ENCODE assay signal across 8 mouse cellular contexts in the genomic region with DNA sequence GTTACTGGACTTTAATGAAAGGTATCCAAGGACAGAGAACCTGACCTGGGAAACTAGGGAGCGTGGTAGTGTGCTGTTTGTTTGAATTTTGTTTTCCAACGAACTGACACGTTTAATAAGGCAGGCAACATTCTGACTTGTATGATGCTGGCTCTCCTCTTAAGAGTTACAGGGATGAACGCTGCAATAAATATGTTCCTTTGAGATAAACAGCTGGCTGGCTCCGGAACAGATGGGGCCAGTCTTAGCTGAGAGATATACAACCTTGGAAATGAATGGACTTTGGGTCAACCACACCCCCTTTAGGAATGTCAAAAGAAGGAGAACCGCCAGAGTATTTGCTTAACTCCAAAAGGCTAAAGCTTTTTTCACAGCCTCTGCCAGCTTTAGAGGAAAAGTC. TPM values are rescaled to one million over a fixed set of nuclear protein-coding genes. Genes with fewer than 3 reads are reported as not detected.
DNase-seq lines count a peak whose midpoint lies in the region; ATAC-seq and TF ChIP-seq lines count a peak whose summit lies in the region.

No protein-coding gene starts in this region.

- DNase-seq in heart, embryonic 10.5 days (ENCODE audit: low spot score), result no peak
- no peak for DNase-seq in heart, adult 11 months
- peak; percentile 77 for DNase-seq in c-Kit-positive CD71-positive TER-119-positive erythroid progenitor cells, embryonic 14.5 days (ENCODE audit: low spot score)
- DNase-seq in heart, postnatal 0 days (ENCODE audit: low spot score), result peak; percentile 38
- DNase-seq in liver, adult 2 months (ENCODE audit: extremely low read depth, low read depth, low spot score), result peak; percentile 71
- no peak for DNase-seq in ovary, postnatal 36 days (ENCODE audit: low spot score)

- no peak for TF ChIP-seq CTCF in heart, postnatal 0 days (IDR thresholded peaks at IDR 0.05; ENCODE audit: low read depth)
- no peak for TF ChIP-seq CTCF in liver, adult 2 months (IDR thresholded peaks at IDR 0.05; ENCODE audit: low read depth, low read length)
- TF ChIP-seq CTCF in olfactory bulb, adult 2 months (IDR thresholded peaks at IDR 0.05; ENCODE audit: insufficient read depth, low read depth, low read length), result no peak

- peaks cover 8% of the 10 kb centered on the region; the same call in 1 of the 2 replicates for H3K27me3 ChIP-seq in heart, embryonic 10.5 days (ENCODE audit: insufficient read depth, poor library complexity, severe bottlenecking)
- no peaks in the 10 kb centered on the region for H3K27me3 ChIP-seq in heart, postnatal 0 days (ENCODE audit: control insufficient read depth, insufficient read depth, low read length)
- H3K27me3 ChIP-seq in liver, adult 2 months (ENCODE audit: control insufficient read depth, insufficient read depth, low read length), result no peaks in the 10 kb centered on the region

- H3K4me1 ChIP-seq in heart, embryonic 10.5 days, result peaks cover 17% of the 10 kb centered on the region
- peaks cover 25% of the 10 kb centered on the region for H3K4me1 ChIP-seq in heart, postnatal 0 days (ENCODE audit: control insufficient read depth, insufficient read depth)
- peaks cover 12% of the 10 kb centered on the region for H3K4me1 ChIP-seq in liver, adult 2 months (ENCODE audit: control insufficient read depth, insufficient read depth, low read length)
- no peaks in the 10 kb centered on the region for H3K4me1 ChIP-seq in olfactory bulb, adult 2 months (ENCODE audit: control insufficient read depth, insufficient read depth, low read length)

- TF ChIP-seq EP300 in heart, postnatal 0 days (IDR thresholded peaks at IDR 0.05; ENCODE audit: low read depth), result no peak

- peak overlapping the region; percentile 42; the same call in 1 of the 2 replicates for H3K9ac ChIP-seq in heart, postnatal 0 days (replicated peaks; ENCODE audit: low read depth, low read length)
- H3K9ac ChIP-seq in liver, adult 2 months (ENCODE audit: low read depth, low read length), result peak overlapping the region; percentile 50; the same call in 1 of the 2 replicates

- peaks cover 16% of the 10 kb centered on the region; the same call in 1 of the 2 replicates for H3K36me3 ChIP-seq in heart, embryonic 10.5 days
- no peaks in the 10 kb centered on the region; the same call in 1 of the 2 replicates for H3K36me3 ChIP-seq in heart, postnatal 0 days (replicated peaks; ENCODE audit: control insufficient read depth, insufficient read depth, low read length)
- peaks cover 11% of the 10 kb centered on the region for H3K36me3 ChIP-seq in liver, adult 2 months (ENCODE audit: control insufficient read depth, insufficient read depth, low read length)

- WGBS in heart, embryonic 10.5 days, result 4% methylated on average over 6 of the region's 6 CpGs
- WGBS in heart, postnatal 0 days, result 2% methylated on average over 6 of the region's 6 CpGs
- 2% methylated on average over 6 of the region's 6 CpGs for WGBS in liver, adult 2 months
- WGBS in olfactory bulb, adult 2 months, result 1% methylated on average over 6 of the region's 6 CpGs

- H3K4me3 ChIP-seq in heart, embryonic 10.5 days, result peak overlapping the region; percentile 84
- peak overlapping the region; percentile 88 for H3K4me3 ChIP-seq in heart, postnatal 0 days (ENCODE audit: low read depth, low read length)
- no peak overlapping the region for H3K4me3 ChIP-seq in liver, adult 2 months (ENCODE audit: insufficient read depth, low read depth, low read length)
- peak overlapping the region; percentile 68; the same call in 1 of the 2 replicates for H3K4me3 ChIP-seq in olfactory bulb, adult 2 months (ENCODE audit: insufficient read depth, low read depth, low read length)

- ATAC-seq in heart, postnatal 0 days (ENCODE audit: insufficient read depth, low read depth), result no peak
- ATAC-seq in inflammation-experienced regulatory T-cells, adult 6 months, result no peak

- no peak for TF ChIP-seq POLR2A in liver, adult 2 months (IDR thresholded peaks at IDR 0.05; ENCODE audit: extremely low read depth, insufficient read depth, low read length)
- no peak for TF ChIP-seq POLR2A in olfactory bulb, adult 2 months (IDR thresholded peaks at IDR 0.05; ENCODE audit: insufficient read depth, low read depth, low read length)

- H3K79me2 ChIP-seq in liver, adult 2 months (ENCODE audit: control insufficient read depth, insufficient read depth, low read length), result peaks cover 12% of the 10 kb centered on the region; the same call in 1 of the 2 replicates

- no peaks in the 10 kb centered on the region for H3K9me3 ChIP-seq in heart, embryonic 10.5 days
- H3K9me3 ChIP-seq in heart, postnatal 0 days (replicated peaks; ENCODE audit: control insufficient read depth, low read length), result no peaks in the 10 kb centered on the region

- peak overlapping the region; percentile 74 for H3K4me2 ChIP-seq in heart, postnatal 0 days (ENCODE audit: low read depth, low read length)

- H3K27ac ChIP-seq in heart, embryonic 10.5 days, result no peak overlapping the region
- H3K27ac ChIP-seq in heart, postnatal 0 days (ENCODE audit: low read depth), result no peak overlapping the region
- no peak overlapping the region for H3K27ac ChIP-seq in liver, adult 2 months (replicated peaks; ENCODE audit: insufficient read depth, low read depth, low read length)
- H3K27ac ChIP-seq in olfactory bulb, adult 2 months (ENCODE audit: insufficient read depth, low read depth, low read length), result no peak overlapping the region

RNA-seq across cellular contexts. Expression of a gene that starts 1.4 kb away (rescaled TPM):
- polyA plus RNA-seq in heart, embryonic 10.5 days (2016; fragmentation: Nextera tagmentation; extraction: Ambion mirVana), result 4.8 and 7.2 TPM in 2 replicates
- total RNA-seq in heart, postnatal 0 days (2014; rRNA removed; ENCODE audit: low replicate concordance), result 2.7 and 6.1 TPM in 2 replicates
- 7.2 and 7.3 TPM in 2 replicates for polyA plus RNA-seq in heart, postnatal 0 days (2015; fragmentation: Nextera tagmentation; extraction: Ambion mirVana)
- total RNA-seq in liver, adult 2 months (2014; rRNA removed), result 11.5 and 12.1 TPM in 2 replicates
- 2.9 and 4.5 TPM in 2 replicates for polyA plus RNA-seq in liver, adult 2 months (2012; rRNA removed)
- polyA plus RNA-seq in olfactory bulb, adult 2 months (2012; ENCODE audit: insufficient read depth, insufficient read length, low replicate concordance, missing spikeins), result not detected in 2 replicates
- polyA plus RNA-seq in inflammation-experienced regulatory T-cells, adult 6 months (2017; shearing (Covaris generic)), result under 1 TPM in 2 of 3 experiments, not detected in 1; 0.35 to 0.49 TPM

Comparison
In these comparisons a context has a peak if more than half of its experiments do, and no peak if none do; other contexts are left out.
1. DNase-seq: peak in c-Kit-positive CD71-positive TER-119-positive erythroid progenitor cells, embryonic 14.5 days (single experiment), heart, postnatal 0 days (single experiment) and liver, adult 2 months (single experiment); none in heart, embryonic 10.5 days (single experiment), heart, adult 11 months (single experiment) and ovary, postnatal 36 days (single experiment).